Mouse (Mus musculus): ENCODE measurements around the gene St8sia1.

The St8sia1 gene

DNA sequence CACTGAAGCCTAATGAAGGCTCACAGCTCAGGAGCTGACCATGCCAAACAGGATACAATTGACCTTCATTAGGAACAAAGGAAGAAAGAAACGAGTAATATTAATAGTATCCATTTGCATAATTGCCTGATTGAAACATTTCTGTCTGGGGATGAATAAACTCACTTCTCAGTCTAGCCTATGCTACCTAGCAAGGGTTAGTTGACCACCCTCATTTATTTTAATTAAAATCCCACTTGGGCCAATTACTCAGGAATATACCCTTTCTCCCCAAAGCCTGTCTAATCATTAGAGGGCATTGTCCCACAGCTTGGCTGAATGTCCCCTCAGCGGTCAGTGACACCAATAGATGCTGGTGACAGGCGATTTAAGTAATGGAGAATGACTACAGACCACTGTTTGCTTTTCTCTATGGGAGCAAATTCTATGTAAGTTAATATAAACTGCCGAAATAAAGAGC is 183.6 kb downstream of the St8sia1 start:
- no peak for DNase-seq

DNA sequence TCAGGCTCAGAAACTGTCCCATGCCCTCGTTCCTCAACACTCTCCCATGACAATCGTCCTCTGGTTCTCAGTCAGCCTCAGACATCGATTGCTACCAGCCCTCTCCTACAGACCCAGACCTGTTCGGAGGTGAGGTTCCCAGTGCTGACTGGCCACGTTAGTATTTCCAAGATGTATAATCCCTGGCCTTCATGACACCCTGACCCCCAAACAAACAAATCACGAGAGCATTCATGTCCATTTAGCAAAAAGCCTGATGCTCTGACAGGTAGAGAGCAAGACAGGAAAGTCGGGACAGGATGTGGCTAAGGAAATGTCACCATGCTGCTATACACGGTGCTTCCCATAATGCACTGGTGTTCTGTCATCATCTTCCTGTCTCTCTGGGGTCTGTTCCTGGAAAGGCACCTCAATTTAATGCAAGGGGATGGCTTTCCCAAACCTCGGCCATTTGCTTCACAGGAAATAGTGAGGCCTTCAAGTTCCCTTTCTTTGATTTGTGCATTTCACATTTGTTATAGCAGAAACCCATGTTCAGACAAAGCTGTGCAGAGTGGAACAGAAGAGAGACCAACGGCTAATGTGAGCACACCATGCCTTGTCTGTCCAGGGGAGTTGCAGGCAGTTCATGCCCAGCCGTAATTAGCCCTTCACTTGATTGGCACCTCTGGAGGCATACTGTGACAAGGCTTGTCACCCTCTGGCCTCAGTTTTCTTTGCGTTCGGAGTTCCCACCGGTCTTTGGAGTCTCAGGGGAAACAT is 184.3 kb downstream of the St8sia1 start:
- DNase-seq, result no peak

DNA sequence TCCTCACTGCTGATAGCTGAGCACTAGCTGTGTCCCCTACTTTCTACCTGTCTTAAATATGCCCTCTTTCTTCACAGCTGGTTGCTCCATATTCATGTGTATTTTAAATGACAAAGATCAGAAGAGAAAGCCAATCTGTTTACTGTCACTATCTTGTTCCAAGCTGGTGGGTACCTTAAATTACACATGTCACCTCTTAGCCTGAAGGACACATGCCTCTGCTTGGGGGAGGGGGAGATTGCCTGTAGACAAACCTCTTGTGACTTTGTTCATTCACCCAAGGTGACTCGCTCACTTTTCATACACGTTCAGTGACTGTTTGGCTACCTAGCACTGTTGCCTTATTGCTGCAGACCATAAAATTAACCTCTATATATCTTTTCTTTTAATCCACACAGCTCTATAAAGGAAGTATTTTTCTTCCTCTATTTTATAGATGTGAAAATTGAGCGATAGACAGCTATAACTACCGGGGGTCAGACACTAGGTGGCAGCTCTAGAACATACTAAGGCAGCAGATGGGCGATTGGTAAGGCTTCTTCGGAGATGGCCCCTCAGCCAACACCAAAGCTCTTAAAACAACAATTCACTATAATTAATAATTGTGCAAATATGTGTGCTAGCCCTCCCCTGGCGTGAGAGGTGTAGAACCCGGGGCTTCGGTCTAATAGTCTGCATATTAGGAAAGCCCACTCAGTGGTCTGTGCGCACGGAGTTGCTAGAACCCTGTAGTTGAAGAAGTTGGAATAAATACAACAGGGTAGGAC is 185.0 kb downstream of the St8sia1 start:
- DNase-seq, result no peak

DNA sequence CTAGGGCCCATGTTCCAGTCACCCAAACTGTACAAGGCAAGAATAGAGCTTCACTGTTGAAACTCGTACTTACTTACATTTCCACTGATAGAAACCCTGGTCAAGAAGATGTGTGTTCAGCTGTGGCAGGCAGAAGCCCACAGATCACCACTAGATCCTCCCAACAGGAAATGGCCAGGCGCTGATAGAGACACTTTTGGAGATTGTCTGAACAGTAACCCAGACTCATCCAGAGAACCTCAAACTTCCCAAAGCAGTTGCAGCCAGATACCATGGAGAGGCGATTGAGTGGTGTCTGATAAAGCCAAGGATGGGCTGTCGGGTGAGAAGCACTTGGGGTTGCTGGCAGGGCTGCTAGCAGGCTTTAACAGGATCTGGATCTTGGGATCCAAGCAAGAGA is 187.3 kb downstream of the St8sia1 start:
- DNase-seq, result no peak

DNA sequence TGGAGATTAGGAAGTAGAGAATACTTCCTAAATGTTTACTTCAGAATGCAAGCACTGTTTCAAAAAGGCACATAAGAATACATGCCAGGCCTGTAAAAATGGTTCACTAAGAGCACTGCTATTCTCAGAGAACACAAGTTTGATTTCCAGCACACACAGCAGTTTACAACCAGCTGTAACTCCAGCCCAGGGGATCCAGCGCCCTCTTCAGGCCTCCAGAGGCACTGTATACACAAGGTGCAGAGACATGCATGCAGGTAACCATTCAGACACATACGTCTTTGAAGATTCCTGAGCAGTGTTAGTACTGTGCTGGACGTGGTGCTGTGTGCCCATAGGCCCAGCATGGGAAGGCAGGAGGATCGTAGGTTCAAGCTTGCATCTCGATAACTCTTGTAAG is 190.7 kb downstream of the St8sia1 start:
- DNase-seq, result no peak

DNA sequence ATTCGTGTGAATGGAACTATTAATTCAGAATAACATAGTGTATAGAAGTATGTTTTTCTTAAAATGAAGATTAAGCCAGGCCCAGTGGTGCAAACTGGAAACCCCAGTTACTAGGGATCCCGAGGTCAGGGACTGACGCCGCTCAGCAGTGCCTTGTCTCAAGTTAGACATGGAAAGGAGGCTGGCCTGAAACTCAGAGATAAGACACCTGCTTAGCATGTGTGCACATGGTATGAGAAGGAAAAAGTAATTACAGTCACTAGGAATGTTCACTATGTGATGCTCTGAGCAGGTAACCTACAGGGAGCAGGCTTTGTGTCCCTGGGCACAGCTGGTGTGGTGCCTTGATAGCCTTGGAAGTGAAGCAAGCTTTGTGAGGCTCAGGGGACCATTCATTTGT is 192.6 kb downstream of the St8sia1 start:
- DNase-seq, result no peak
